ENCODE assay signal across 9 mouse cellular contexts in genomic region chr5:83440259-83440658, GRCm38 (mm10).
DNase-seq lines count a peak whose midpoint lies in the region; ATAC-seq and TF ChIP-seq lines count a peak whose summit lies in the region.
"Had no signal": no experiment of that assay in that cellular context is flagged by ENCODE, and none has a peak within 500 bp of the region (broad histone marks: within the 10 kb centered on the region; RNA-seq: fewer than 3 reads in every experiment).

No protein-coding gene starts in this region.

- in situ Hi-C loops in Patski (cut with MboI; ENCODE audit: low pct_unique_long_range_greater_than_20kb), result no loop called here

- TF ChIP-seq POLR2A in limb, embryonic 14.5 days (IDR thresholded peaks at IDR 0.05; ENCODE audit: borderline replicate concordance, extremely low read depth, insufficient read depth, insufficient read length), result no peak

- H3K4me2 ChIP-seq in limb, embryonic 14.5 days (replicated peaks; ENCODE audit: low read depth, low read length, severe bottlenecking), result no peak overlapping the region

- peak; percentile 37 for DNase-seq in layer of hippocampus, adult 11-12 months (ENCODE audit: low spot score)
- no peak for DNase-seq in layer of hippocampus, adult 9-11 months
- no peak for DNase-seq in Patski (ENCODE audit: low read depth, low spot score)
- DNase-seq in cerebellum, postnatal 36 days, result peak; percentile 34 to 57
- peak; percentile 70 for DNase-seq in limb, embryonic 14.5 days (ENCODE audit: low spot score)
- DNase-seq in right cerebral cortex, postnatal 14 days, result peak; percentile 39
- DNase-seq in spleen, adult 18-20 months, result no peak

- no peaks in the 10 kb centered on the region for H3K36me3 ChIP-seq in limb, embryonic 14.5 days (ENCODE audit: control insufficient read depth, insufficient read depth, low read length)

- H3K27ac ChIP-seq in limb, embryonic 14.5 days (replicated peaks; ENCODE audit: low read depth, low read length), result no peak overlapping the region

- ATAC-seq in Patski, result peak; percentile 47
- peak; percentile 56 to 73; a peak in 3 of 4 replicates for ATAC-seq in hematopoietic stem cell, adult 5-6 weeks (replicated peaks in 1 of 2; ENCODE audit: insufficient read depth in 1 of 2, low FRiP score in 2 of 2, low TSS enrichment in 1 of 2, low read depth in 1 of 2, poor library complexity in 2 of 2, severe bottlenecking in 2 of 2)
- ATAC-seq in limb, embryonic 14.5 days (ENCODE audit: low FRiP score, low read depth), result no peak

- no peak overlapping the region for H3K4me3 ChIP-seq in limb, embryonic 14.5 days (replicated peaks; ENCODE audit: low read length)
- H3K4me3 ChIP-seq: myocyte had no signal

- H3K9me3 ChIP-seq in limb, embryonic 14.5 days (ENCODE audit: control insufficient read depth, low read length), result no peaks in the 10 kb centered on the region

- CTCF ChIA-PET in Patski (lab: Charles Lee), result interaction anchor here (0.8 to 1.6 kb wide), 6 partner anchors 9 to 24 kb away, joined by 3 to 6 read pairs (median 4); no protein-coding TSS in a partner anchor

- H3K9ac ChIP-seq in limb, embryonic 14.5 days (ENCODE audit: low read depth, low read length, severe bottlenecking), result no peak overlapping the region

- POLR2A ChIA-PET in Patski (lab: Charles Lee), result no interaction called here

- peaks cover 6% of the 10 kb centered on the region for H3K27me3 ChIP-seq in Patski
- H3K27me3 ChIP-seq in limb, embryonic 14.5 days (ENCODE audit: control insufficient read depth, insufficient read depth, low read length), result no peaks in the 10 kb centered on the region

- H3K4me1 ChIP-seq in limb, embryonic 14.5 days (ENCODE audit: control insufficient read depth, insufficient read depth, low read length), result no peaks in the 10 kb centered on the region

- TF ChIP-seq CTCF in Patski (IDR thresholded peaks at IDR 0.05), result peak; percentile 76

- 4% methylated on average over 3 of the region's 3 CpGs for WGBS in limb, embryonic 14.5 days

Comparison
In these comparisons a context has a peak if more than half of its experiments do, and no peak if none do; other contexts are left out.
1. DNase-seq: peak in layer of hippocampus, adult 11-12 months (single experiment), cerebellum, postnatal 36 days (2 of 2), limb, embryonic 14.5 days (single experiment) and right cerebral cortex, postnatal 14 days (single experiment); none in layer of hippocampus, adult 9-11 months (single experiment), Patski (single experiment) and spleen, adult 18-20 months (0 of 2).